Mouse (Mus musculus): Measurements from ENCODE around the gene Rnf43. TPM values are rescaled to one million over a fixed set of nuclear protein-coding genes. Genes with fewer than 3 reads are reported as not detected.

The Rnf43 gene
- polyA plus RNA-seq, 2 experiments: 4.7 to 6.5 TPM

DNA sequence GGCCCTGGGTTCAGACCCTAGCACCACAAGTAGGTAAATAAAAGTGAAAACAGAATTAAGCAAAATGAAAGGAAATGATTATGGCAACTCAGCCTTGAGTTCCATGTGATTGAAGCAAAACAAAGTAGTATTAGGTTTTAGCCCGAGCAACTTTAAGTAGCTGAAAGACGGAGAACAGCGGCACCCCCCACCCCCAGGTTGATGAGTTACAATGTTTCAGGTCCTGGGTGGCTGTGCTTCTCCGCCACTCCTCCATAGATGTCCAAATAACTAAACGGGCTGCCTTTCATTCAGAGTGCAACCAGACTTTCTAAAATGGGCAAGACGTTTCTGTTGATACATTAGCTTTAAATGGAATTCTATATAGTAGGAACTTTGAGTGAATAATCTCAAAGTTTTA lies 13.1 kb downstream of the Rnf43 start:
- no peak overlapping the region for H3K27ac ChIP-seq (replicated peaks; ENCODE audit: low read depth, low read length)
- H3K9ac ChIP-seq (ENCODE audit: low read depth, low read length, severe bottlenecking): no peak overlapping the region
- no peaks in the 10 kb centered on the region for H3K27me3 ChIP-seq (ENCODE audit: control insufficient read depth, insufficient read depth, low read length)
- no peak overlapping the region for H3K4me2 ChIP-seq (replicated peaks; ENCODE audit: low read depth, low read length, severe bottlenecking)
- ATAC-seq (ENCODE audit: low FRiP score, low read depth) (no peak), DNase-seq (ENCODE audit: low spot score) (no peak)
- no peak overlapping the region for H3K4me3 ChIP-seq (replicated peaks; ENCODE audit: low read length)
- H3K36me3 ChIP-seq (ENCODE audit: control insufficient read depth, insufficient read depth, low read length): no peaks in the 10 kb centered on the region
- H3K4me1 ChIP-seq (ENCODE audit: control insufficient read depth, insufficient read depth, low read length): no peaks in the 10 kb centered on the region
- no peaks in the 10 kb centered on the region for H3K9me3 ChIP-seq (ENCODE audit: control insufficient read depth, low read length)
- TF ChIP-seq POLR2A (IDR thresholded peaks at IDR 0.05; ENCODE audit: borderline replicate concordance, extremely low read depth, insufficient read depth, insufficient read length): no peak
- 92% methylated on average over 6 of the region's 6 CpGs for WGBS

DNA sequence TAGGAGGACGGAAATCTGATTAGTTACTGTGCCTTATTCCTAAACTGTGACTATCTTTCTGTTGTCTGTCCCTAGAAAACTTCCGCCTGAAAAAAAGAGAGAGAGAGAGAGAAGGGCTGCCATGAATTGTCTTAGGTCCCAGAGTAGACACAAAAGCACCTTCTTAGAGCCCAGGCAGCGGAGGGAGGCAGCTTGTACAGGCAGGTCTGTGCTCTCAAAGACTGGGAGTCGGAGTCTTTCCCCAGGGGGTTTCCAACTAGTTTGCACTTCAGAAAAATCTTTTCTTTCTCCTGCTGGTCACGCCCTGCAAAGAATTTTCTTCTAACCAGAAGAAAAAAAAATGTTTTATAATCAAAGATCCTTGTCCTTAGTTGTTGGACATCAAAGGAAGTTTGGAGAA lies 15.2 kb downstream of the Rnf43 start:
- Histone ChIP-seq H3K9me3 (ENCODE audit: control insufficient read depth, low read length) (no peaks in the 10 kb centered on the region), H3K27me3 (ENCODE audit: control insufficient read depth, insufficient read depth, low read length) (no peaks in the 10 kb centered on the region), H3K4me1 (ENCODE audit: control insufficient read depth, insufficient read depth, low read length) (no peaks in the 10 kb centered on the region), H3K36me3 (ENCODE audit: control insufficient read depth, insufficient read depth, low read length) (no peaks in the 10 kb centered on the region), H3K27ac (replicated peaks; ENCODE audit: low read depth, low read length) (no peak overlapping the region), H3K4me3 (replicated peaks; ENCODE audit: low read length) (no peak overlapping the region), H3K9ac (ENCODE audit: low read depth, low read length, severe bottlenecking) (no peak overlapping the region), H3K4me2 (replicated peaks; ENCODE audit: low read depth, low read length, severe bottlenecking) (no peak overlapping the region)
- no peak for TF ChIP-seq POLR2A (IDR thresholded peaks at IDR 0.05; ENCODE audit: borderline replicate concordance, extremely low read depth, insufficient read depth, insufficient read length)
- WGBS: 55% methylated on average over 5 of the region's 5 CpGs
- DNase-seq (ENCODE audit: low spot score) (peak; percentile 56), ATAC-seq (ENCODE audit: low FRiP score, low read depth) (no peak)

DNA sequence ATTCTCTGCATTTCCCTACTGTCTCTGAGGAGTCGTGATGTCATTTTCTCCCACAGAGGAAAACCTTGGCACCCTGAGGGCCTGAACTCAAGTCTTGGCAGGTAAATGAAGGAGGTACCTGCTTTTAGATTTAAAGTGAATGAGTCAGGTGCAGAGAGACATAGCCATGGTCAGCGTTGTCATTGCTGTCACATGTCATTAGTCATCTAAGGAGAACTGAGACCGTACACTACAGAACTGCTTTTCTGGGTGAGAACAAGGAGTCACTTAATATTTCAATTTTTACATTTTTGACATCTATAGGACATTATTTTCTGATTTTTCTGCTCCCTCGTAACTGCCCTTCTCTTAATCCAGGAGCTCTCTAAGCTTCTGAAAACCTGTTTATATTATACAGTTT lies 16.0 kb downstream of the Rnf43 start:
- WGBS: 74% methylated on average over 4 of the region's 4 CpGs
- no peak for DNase-seq (ENCODE audit: low spot score)

DNA sequence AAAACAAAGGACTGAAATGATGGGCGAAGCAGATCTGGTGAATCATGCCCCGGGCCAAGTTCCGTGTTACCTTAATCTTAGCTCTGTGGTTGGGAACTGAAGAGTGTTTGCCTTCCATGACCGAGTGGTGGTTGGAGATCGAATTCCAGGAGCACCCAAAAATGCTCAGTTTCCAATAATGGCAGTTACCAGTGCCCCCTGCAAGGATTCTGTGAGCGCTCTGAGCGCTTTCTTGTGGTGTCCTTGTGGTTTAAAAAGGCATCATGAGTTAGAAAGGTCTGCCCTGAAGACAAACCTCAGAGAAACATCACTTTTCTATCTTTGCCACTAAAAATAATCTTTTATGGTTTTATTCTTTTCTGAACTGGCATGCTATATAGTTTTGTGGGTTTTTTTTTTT lies 16.5 kb downstream of the Rnf43 start:
- Histone ChIP-seq H3K4me3 (replicated peaks; ENCODE audit: low read length) (no peak overlapping the region), H3K4me2 (replicated peaks; ENCODE audit: low read depth, low read length, severe bottlenecking) (no peak overlapping the region), H3K27ac (replicated peaks; ENCODE audit: low read depth, low read length) (no peak overlapping the region), H3K27me3 (ENCODE audit: control insufficient read depth, insufficient read depth, low read length) (no peaks in the 10 kb centered on the region), H3K4me1 (ENCODE audit: control insufficient read depth, insufficient read depth, low read length) (no peaks in the 10 kb centered on the region), H3K9me3 (ENCODE audit: control insufficient read depth, low read length) (no peaks in the 10 kb centered on the region), H3K36me3 (ENCODE audit: control insufficient read depth, insufficient read depth, low read length) (no peaks in the 10 kb centered on the region), H3K9ac (ENCODE audit: low read depth, low read length, severe bottlenecking) (no peak overlapping the region)
- ATAC-seq (ENCODE audit: low FRiP score, low read depth) (no peak), DNase-seq (ENCODE audit: low spot score) (no peak)
- no peak for TF ChIP-seq POLR2A (IDR thresholded peaks at IDR 0.05; ENCODE audit: borderline replicate concordance, extremely low read depth, insufficient read depth, insufficient read length)
- WGBS: 83% methylated on average over 7 of the region's 7 CpGs

More for the DNA sequence above, 16.0 kb downstream of the Rnf43 start:
- no peak overlapping the region for H3K4me2 ChIP-seq (replicated peaks; ENCODE audit: low read depth, low read length, severe bottlenecking)
- no peak overlapping the region for H3K9ac ChIP-seq (ENCODE audit: low read depth, low read length, severe bottlenecking)
- no peaks in the 10 kb centered on the region for H3K4me1 ChIP-seq (ENCODE audit: control insufficient read depth, insufficient read depth, low read length)
- H3K9me3 ChIP-seq (ENCODE audit: control insufficient read depth, low read length): no peaks in the 10 kb centered on the region
- TF ChIP-seq POLR2A (IDR thresholded peaks at IDR 0.05; ENCODE audit: borderline replicate concordance, extremely low read depth, insufficient read depth, insufficient read length): no peak
- H3K27me3 ChIP-seq (ENCODE audit: control insufficient read depth, insufficient read depth, low read length): no peaks in the 10 kb centered on the region
- no peak overlapping the region for H3K27ac ChIP-seq (replicated peaks; ENCODE audit: low read depth, low read length)
- no peak for ATAC-seq (ENCODE audit: low FRiP score, low read depth)
- H3K4me3 ChIP-seq (replicated peaks; ENCODE audit: low read length): no peak overlapping the region
- no peaks in the 10 kb centered on the region for H3K36me3 ChIP-seq (ENCODE audit: control insufficient read depth, insufficient read depth, low read length)

DNA sequence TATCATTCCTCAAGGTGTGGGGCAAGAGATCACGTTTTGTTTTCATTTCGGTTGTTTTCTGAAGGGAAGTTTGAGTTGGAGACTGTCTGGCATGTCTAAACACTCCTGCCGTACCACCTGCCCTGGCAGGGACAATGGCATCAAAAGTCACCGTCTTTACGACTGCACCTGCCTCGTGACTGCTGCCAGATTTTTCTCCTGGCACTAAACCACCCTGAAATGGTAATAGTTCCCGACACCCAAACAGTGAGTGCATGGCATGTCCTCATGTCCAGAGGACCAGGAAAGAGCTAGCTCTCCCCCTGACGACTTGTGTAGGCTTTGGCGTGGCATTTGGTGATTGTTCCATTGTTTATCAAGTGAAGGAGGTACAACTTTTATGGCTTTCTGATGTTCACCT lies 18.3 kb downstream of the Rnf43 start:
- 69% methylated on average over 9 of the region's 9 CpGs for WGBS
- Histone ChIP-seq H3K27ac (replicated peaks; ENCODE audit: low read depth, low read length) (no peak overlapping the region), H3K9me3 (ENCODE audit: control insufficient read depth, low read length) (no peaks in the 10 kb centered on the region), H3K4me2 (replicated peaks; ENCODE audit: low read depth, low read length, severe bottlenecking) (no peak overlapping the region), H3K9ac (ENCODE audit: low read depth, low read length, severe bottlenecking) (no peak overlapping the region), H3K4me3 (replicated peaks; ENCODE audit: low read length) (no peak overlapping the region), H3K4me1 (ENCODE audit: control insufficient read depth, insufficient read depth, low read length) (no peaks in the 10 kb centered on the region), H3K27me3 (ENCODE audit: control insufficient read depth, insufficient read depth, low read length) (no peaks in the 10 kb centered on the region), H3K36me3 (ENCODE audit: control insufficient read depth, insufficient read depth, low read length) (no peaks in the 10 kb centered on the region)
- TF ChIP-seq POLR2A (IDR thresholded peaks at IDR 0.05; ENCODE audit: borderline replicate concordance, extremely low read depth, insufficient read depth, insufficient read length): no peak
- ATAC-seq (ENCODE audit: low FRiP score, low read depth) (no peak), DNase-seq (ENCODE audit: low spot score) (no peak)

DNA sequence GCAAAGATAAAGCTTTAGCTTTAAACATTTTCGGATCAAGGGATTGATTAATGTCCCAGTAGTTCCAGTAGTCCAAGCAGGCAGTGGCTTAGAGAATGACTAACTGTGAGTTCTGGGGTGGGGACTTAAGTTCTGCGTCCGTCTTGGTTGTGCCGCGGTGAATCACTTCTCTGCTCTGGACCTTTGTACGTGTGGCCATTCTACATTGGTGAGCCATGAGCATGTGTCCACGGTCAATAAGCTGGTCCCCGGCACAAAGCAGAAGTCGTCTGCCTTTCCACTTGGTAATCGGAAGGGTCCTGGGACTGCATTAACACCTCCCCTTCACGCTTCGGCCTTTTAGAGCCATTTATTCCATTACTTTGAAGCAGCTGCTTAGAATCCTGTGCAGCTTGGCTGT lies 19.6 kb downstream of the Rnf43 start:
- no peaks in the 10 kb centered on the region; the same call in 1 of the 2 replicates for H3K4me1 ChIP-seq (ENCODE audit: control insufficient read depth, insufficient read depth, low read length)
- H3K9ac ChIP-seq (ENCODE audit: low read depth, low read length, severe bottlenecking): no peak overlapping the region
- H3K4me3 ChIP-seq (replicated peaks; ENCODE audit: low read length): no peak overlapping the region
- H3K9me3 ChIP-seq (ENCODE audit: control insufficient read depth, low read length): no peaks in the 10 kb centered on the region
- WGBS: 71% methylated on average over 12 of the region's 12 CpGs
- no peak overlapping the region for H3K4me2 ChIP-seq (replicated peaks; ENCODE audit: low read depth, low read length, severe bottlenecking)
- H3K36me3 ChIP-seq (ENCODE audit: control insufficient read depth, insufficient read depth, low read length): no peaks in the 10 kb centered on the region
- no peak for TF ChIP-seq POLR2A (IDR thresholded peaks at IDR 0.05; ENCODE audit: borderline replicate concordance, extremely low read depth, insufficient read depth, insufficient read length)
- H3K27me3 ChIP-seq (ENCODE audit: control insufficient read depth, insufficient read depth, low read length): no peaks in the 10 kb centered on the region
- H3K27ac ChIP-seq (replicated peaks; ENCODE audit: low read depth, low read length): no peak overlapping the region
- ATAC-seq (ENCODE audit: low FRiP score, low read depth): no peak
- DNase-seq (ENCODE audit: low spot score): no peak

Measured in limb, embryonic 14.5 days (tissue).